Mouse (Mus musculus) erythroblast, embryonic 14.5 days (primary cell): Measurements from ENCODE around the gene Gm21312.

Experiments
- GATA1 ChIP-seq: IDR thresholded peaks from 2 replicates; pipeline ENCODE4 v1.6.1; 2012; ENCODE audit warnings: low read length, inconsistent platforms, mixed read lengths
- TAL1 ChIP-seq: IDR thresholded peaks from 3 replicates; pipeline ENCODE4 v1.6.1; 2012; ENCODE audit warnings: low read length, inconsistent platforms, mixed read lengths

- TF ChIP-seq TAL1 = no peak
- TF ChIP-seq GATA1 = no peak
Observed at GRCm38 (mm10) chr10:104220303-104221021, 43.6 kb downstream of the Gm21312 start.
